Mouse (Mus musculus): ENCODE results near the gene Slc25a38. TPM values are rescaled to one million over a fixed set of nuclear protein-coding genes. Genes with fewer than 3 reads are reported as not detected.

The Slc25a38 gene
- polyA plus RNA-seq, 1 experiment from 2014 or later: 25.2 TPM

- no peaks in the 10 kb centered on the region for H3K27me3 ChIP-seq (replicated peaks)
- peaks cover 7% of the 10 kb centered on the region for H3K4me1 ChIP-seq (replicated peaks)
- 72% methylated on average over 15 of the region's 15 CpGs for WGBS
- H3K9ac ChIP-seq: peak overlapping the region; percentile 76; the same call in 1 of the 2 replicates
- H3K27ac ChIP-seq: peak overlapping the region; percentile 97
- ATAC-seq: no peak
- H3K4me3 ChIP-seq (replicated peaks): peak overlapping the region; percentile 83
- H3K36me3 ChIP-seq: no peaks in the 10 kb centered on the region
- H3K4me2 ChIP-seq (replicated peaks): peak overlapping the region; percentile 73
- no peaks in the 10 kb centered on the region for H3K9me3 ChIP-seq
These were observed 1.2 kb downstream of the Slc25a38 start for GRCm38 (mm10) chr9:120111156-120111945.

GRCm38 (mm10) chr9:120112472-120112871, 2.3 kb downstream of the Slc25a38 start:
- no peak for ATAC-seq
- whole genome bisulfite sequencing: 90% methylated on average over 6 of the region's 6 CpGs
- Histone ChIP-seq H3K36me3 (0 out of 2 replicates have a peak, but pooled peaks cover 2% of the 10 kb centered on the region), H3K9ac (no peak overlapping the region), H3K4me2 (replicated peaks) (no peak overlapping the region), H3K27ac (no peak overlapping the region), H3K4me3 (replicated peaks) (no peak overlapping the region), H3K9me3 (no peaks in the 10 kb centered on the region), H3K4me1 (replicated peaks) (peaks cover 7% of the 10 kb centered on the region), H3K27me3 (replicated peaks) (no peaks in the 10 kb centered on the region)

GRCm38 (mm10) chr9:120113456-120113855, 3.3 kb downstream of the Slc25a38 start:
- ATAC-seq: no peak
- no peak overlapping the region for H3K9ac ChIP-seq
- peaks cover 7% of the 10 kb centered on the region for H3K4me1 ChIP-seq (replicated peaks)
- no peak overlapping the region for H3K4me3 ChIP-seq (replicated peaks)
- H3K36me3 ChIP-seq: 0 out of 2 replicates have a peak, but pooled peaks cover 5% of the 10 kb centered on the region
- no peak overlapping the region for H3K4me2 ChIP-seq (replicated peaks)
- H3K27ac ChIP-seq: no peak overlapping the region
- H3K27me3 ChIP-seq (replicated peaks): no peaks in the 10 kb centered on the region
- 87% methylated on average over 7 of the region's 7 CpGs for WGBS
- H3K9me3 ChIP-seq: no peaks in the 10 kb centered on the region

- no peak overlapping the region for H3K4me3 ChIP-seq (replicated peaks)
- H3K36me3 ChIP-seq: 0 out of 2 replicates have a peak, but pooled peaks cover 5% of the 10 kb centered on the region
- no peaks in the 10 kb centered on the region for H3K9me3 ChIP-seq
- H3K4me2 ChIP-seq (replicated peaks): no peak overlapping the region
- no peaks in the 10 kb centered on the region for H3K27me3 ChIP-seq (replicated peaks)
- ATAC-seq: no peak
- H3K27ac ChIP-seq: no peak overlapping the region
- H3K4me1 ChIP-seq (replicated peaks): peaks cover 7% of the 10 kb centered on the region
- WGBS: 85% methylated on average over 17 of the region's 17 CpGs
- H3K9ac ChIP-seq: no peak overlapping the region
These were observed 4.0 kb downstream of the Slc25a38 start for GRCm38 (mm10) chr9:120114051-120114788.

GRCm38 (mm10) chr9:120114789-120115151, 4.6 kb downstream of the Slc25a38 start:
- Histone ChIP-seq H3K9ac (no peak overlapping the region), H3K4me2 (replicated peaks) (no peak overlapping the region), H3K27me3 (replicated peaks) (no peaks in the 10 kb centered on the region), H3K9me3 (no peaks in the 10 kb centered on the region), H3K36me3 (peaks cover 10% of the 10 kb centered on the region; the same call in 1 of the 2 replicates), H3K4me3 (replicated peaks) (no peak overlapping the region), H3K27ac (no peak overlapping the region), H3K4me1 (replicated peaks) (peaks cover 7% of the 10 kb centered on the region)
- WGBS: 91% methylated on average over 2 of the region's 2 CpGs
- ATAC-seq: no peak

GRCm38 (mm10) chr9:120115580-120115979, 5.4 kb downstream of the Slc25a38 start:
- Histone ChIP-seq H3K4me3 (replicated peaks) (no peak overlapping the region), H3K4me2 (replicated peaks) (peak overlapping the region; percentile 14; the same call in 1 of the 2 replicates), H3K9ac (no peak overlapping the region; the same call in 1 of the 2 replicates), H3K9me3 (no peaks in the 10 kb centered on the region), H3K27me3 (replicated peaks) (no peaks in the 10 kb centered on the region), H3K36me3 (peaks cover 10% of the 10 kb centered on the region; the same call in 1 of the 2 replicates), H3K27ac (peak overlapping the region; percentile 22; the same call in 1 of the 2 replicates), H3K4me1 (replicated peaks) (peaks cover 7% of the 10 kb centered on the region)
- ATAC-seq: peak; percentile 66
- WGBS: 69% methylated on average over 5 of the region's 5 CpGs

- Histone ChIP-seq H3K9me3 (no peaks in the 10 kb centered on the region), H3K4me1 (replicated peaks) (peaks cover 4% of the 10 kb centered on the region), H3K27me3 (replicated peaks) (no peaks in the 10 kb centered on the region), H3K4me2 (replicated peaks) (peak overlapping the region; percentile 1; the same call in 1 of the 2 replicates), H3K4me3 (replicated peaks) (no peak overlapping the region), H3K36me3 (peaks cover 10% of the 10 kb centered on the region; the same call in 1 of the 2 replicates), H3K9ac (no peak overlapping the region), H3K27ac (0 out of 2 replicates have a peak overlapping the region, but pooled peaks have one; percentile 32)
- WGBS: 60% methylated on average over 8 of the region's 8 CpGs
- peak; percentile 66 for ATAC-seq
These were observed 6.0 kb downstream of the Slc25a38 start for GRCm38 (mm10) chr9:120116184-120116624.

- Histone ChIP-seq H3K9ac (no peak overlapping the region), H3K27me3 (replicated peaks) (no peaks in the 10 kb centered on the region), H3K4me1 (replicated peaks) (0 out of 2 replicates have a peak, but pooled peaks cover 3% of the 10 kb centered on the region), H3K4me2 (replicated peaks) (no peak overlapping the region), H3K9me3 (no peaks in the 10 kb centered on the region), H3K27ac (no peak overlapping the region), H3K4me3 (replicated peaks) (no peak overlapping the region), H3K36me3 (peaks cover 14% of the 10 kb centered on the region; the same call in 1 of the 2 replicates)
- no peak for ATAC-seq
- WGBS: 82% methylated on average over 4 of the region's 4 CpGs
These were observed 8.0 kb downstream of the Slc25a38 start for GRCm38 (mm10) chr9:120118212-120118611.

- H3K4me3 ChIP-seq (replicated peaks): no peak overlapping the region
- ATAC-seq: no peak
- no peaks in the 10 kb centered on the region for H3K27me3 ChIP-seq (replicated peaks)
- 0 out of 2 replicates have a peak, but pooled peaks cover 1% of the 10 kb centered on the region for H3K4me1 ChIP-seq (replicated peaks)
- H3K27ac ChIP-seq: no peak overlapping the region
- WGBS: 93% methylated on average over 7 of the region's 7 CpGs
- no peaks in the 10 kb centered on the region for H3K9me3 ChIP-seq
- peaks cover 25% of the 10 kb centered on the region for H3K36me3 ChIP-seq
- H3K9ac ChIP-seq: no peak overlapping the region
- no peak overlapping the region for H3K4me2 ChIP-seq (replicated peaks)
These were observed 10.3 kb downstream of the Slc25a38 start for GRCm38 (mm10) chr9:120120503-120120902.

- ATAC-seq: no peak; the same call in 1 of the 2 replicates
- Histone ChIP-seq H3K4me1 (replicated peaks) (peaks cover 9% of the 10 kb centered on the region), H3K27me3 (replicated peaks) (no peaks in the 10 kb centered on the region), H3K4me3 (replicated peaks) (peak overlapping the region; percentile 35), H3K9ac (peak overlapping the region; percentile 45; the same call in 1 of the 2 replicates), H3K27ac (peak overlapping the region; percentile 60; the same call in 1 of the 2 replicates), H3K36me3 (peaks cover 28% of the 10 kb centered on the region), H3K4me2 (replicated peaks) (peak overlapping the region; percentile 72), H3K9me3 (no peaks in the 10 kb centered on the region)
- WGBS: 55% methylated on average over 11 of the region's 11 CpGs
These were observed 16.7 kb downstream of the Slc25a38 start for GRCm38 (mm10) chr9:120126868-120127267.

GRCm38 (mm10) chr9:120127538-120128251, 17.5 kb downstream of the Slc25a38 start, which contains the start of gene Rpsa:
Gene Rpsa (plus strand): TSS chr9:120127689.
- Histone ChIP-seq H3K9ac (peak within 1 kb of the TSS; percentile 100), H3K36me3 (peaks cover 32% of the 10 kb centered on the region), H3K27ac (peak within 1 kb of the TSS; percentile 94), H3K27me3 (replicated peaks) (no peaks in the 10 kb centered on the region), H3K9me3 (no peaks in the 10 kb centered on the region), H3K4me1 (replicated peaks) (peaks cover 9% of the 10 kb centered on the region), H3K4me2 (replicated peaks) (peak within 1 kb of the TSS; percentile 72), H3K4me3 (replicated peaks) (peak within 1 kb of the TSS; percentile 98)
- WGBS: under 1% methylated on average over 67 of the region's 72 CpGs
- peak; percentile 97 for ATAC-seq
